In the genomic region with DNA sequence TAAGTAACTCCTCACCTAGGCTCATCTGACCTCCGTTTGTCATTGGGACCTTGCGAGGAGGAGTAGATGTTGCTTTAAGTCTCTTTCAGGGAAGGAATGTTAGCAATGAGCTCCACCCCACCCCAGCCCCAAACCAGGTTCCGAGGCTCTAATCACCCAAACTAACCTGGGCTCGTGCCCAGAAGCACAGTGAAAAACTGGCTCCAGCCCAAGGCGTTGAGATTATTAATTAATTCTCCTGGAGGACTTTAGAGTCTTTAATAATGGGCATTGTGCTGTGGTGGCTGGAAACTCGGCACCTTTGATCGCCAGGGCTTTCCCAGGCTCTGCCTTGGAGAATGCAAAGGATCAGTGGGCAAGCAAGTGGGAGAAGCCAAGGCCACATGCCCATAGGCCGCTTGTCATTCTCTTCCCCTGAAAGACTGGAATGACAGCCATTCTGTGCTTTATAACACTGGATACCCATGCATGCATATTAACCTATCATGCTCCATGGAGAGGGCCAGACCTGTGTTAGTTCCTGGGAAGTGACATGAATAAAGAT, we compare ENCODE assay signal across 11 mouse cellular contexts. TPM values are rescaled to one million over a fixed set of nuclear protein-coding genes. Genes with fewer than 3 reads are reported as not detected.
DNase-seq lines count a peak whose midpoint lies in the region; ATAC-seq and TF ChIP-seq lines count a peak whose summit lies in the region.
"Had no signal": no experiment of that assay in that cellular context is flagged by ENCODE, and none has a peak within 500 bp of the region (broad histone marks: within the 10 kb centered on the region; RNA-seq: fewer than 3 reads in every experiment).

No protein-coding gene starts in this region.

- no peak overlapping the region for H3K4me3 ChIP-seq in hindbrain, postnatal 0 days (ENCODE audit: low read length)
- H3K4me3 ChIP-seq in hindbrain, embryonic 16.5 days (ENCODE audit: low read length), result no peak overlapping the region
- H3K4me3 ChIP-seq in kidney, postnatal 0 days (replicated peaks; ENCODE audit: low read depth, low read length), result no peak overlapping the region
- H3K4me3 ChIP-seq: neural tube, embryonic 13.5 days had no signal

- no peaks in the 10 kb centered on the region for H3K27me3 ChIP-seq in hindbrain, postnatal 0 days (ENCODE audit: insufficient read depth, low read length)
- H3K27me3 ChIP-seq in hindbrain, embryonic 16.5 days (replicated peaks; ENCODE audit: control insufficient read depth, insufficient read depth, low read length), result no peaks in the 10 kb centered on the region
- no peaks in the 10 kb centered on the region for H3K27me3 ChIP-seq in kidney, postnatal 0 days (ENCODE audit: insufficient read depth, low read length)
- H3K27me3 ChIP-seq: neural tube, embryonic 13.5 days had no signal

- H3K4me2 ChIP-seq in hindbrain, postnatal 0 days (ENCODE audit: low read depth, low read length), result no peak overlapping the region
- no peak overlapping the region for H3K4me2 ChIP-seq in hindbrain, embryonic 16.5 days (ENCODE audit: low read length)
- H3K4me2 ChIP-seq in kidney, postnatal 0 days (ENCODE audit: low read length), result no peak overlapping the region
- H3K4me2 ChIP-seq: neural tube, embryonic 13.5 days had no signal

- WGBS in hindbrain, postnatal 0 days, result 36% methylated on average over 8 of the region's 8 CpGs
- 55% methylated on average over 8 of the region's 8 CpGs for WGBS in hindbrain, embryonic 16.5 days
- WGBS in kidney, postnatal 0 days, result 34% methylated on average over 8 of the region's 8 CpGs

- no peak for TF ChIP-seq CTCF in hindbrain, postnatal 0 days (IDR thresholded peaks at IDR 0.05; ENCODE audit: low read depth)
- no peak for TF ChIP-seq CTCF in kidney, postnatal 0 days (IDR thresholded peaks at IDR 0.05; ENCODE audit: low read depth)

- no peaks in the 10 kb centered on the region for H3K9me3 ChIP-seq in hindbrain, postnatal 0 days (ENCODE audit: low read length)
- H3K9me3 ChIP-seq in hindbrain, embryonic 16.5 days (ENCODE audit: control insufficient read depth, low read length), result no peaks in the 10 kb centered on the region
- no peaks in the 10 kb centered on the region for H3K9me3 ChIP-seq in kidney, postnatal 0 days (replicated peaks; ENCODE audit: low read length)
- H3K9me3 ChIP-seq: neural tube, embryonic 13.5 days had no signal

- peak; percentile 48 for DNase-seq in hindbrain, postnatal 0 days (ENCODE audit: low spot score)
- DNase-seq in ES-CJ7 (ENCODE audit: low read depth, low spot score) (peak; percentile 81), R1 (ENCODE audit: low read depth, low spot score) (peak; percentile 92)
- DNase-seq in kidney, postnatal 0 days (ENCODE audit: low spot score), result peak; percentile 57
- no peak for DNase-seq in frontal cortex, postnatal 25 days (ENCODE audit: low spot score in 2 of 2)
- no peak for DNase-seq in spleen, postnatal 36 days (ENCODE audit: low spot score in 2 of 2)
- DNase-seq in adrenal gland, postnatal 25 days, result no peak
- DNase-seq: cerebellum, postnatal 36 days; lung, adult 2 months had no signal

- 0 out of 2 replicates have a peak, but pooled peaks cover 2% of the 10 kb centered on the region for H3K4me1 ChIP-seq in hindbrain, postnatal 0 days (ENCODE audit: insufficient read depth, low read length)
- H3K4me1 ChIP-seq in hindbrain, embryonic 16.5 days (ENCODE audit: control insufficient read depth, insufficient read depth, low read depth, low read length), result no peaks in the 10 kb centered on the region
- no peaks in the 10 kb centered on the region; the same call in 1 of the 2 replicates for H3K4me1 ChIP-seq in kidney, postnatal 0 days (replicated peaks; ENCODE audit: insufficient read depth, low read length)
- H3K4me1 ChIP-seq: neural tube, embryonic 13.5 days had no signal

- no peak overlapping the region for H3K27ac ChIP-seq in hindbrain, postnatal 0 days
- no peak overlapping the region for H3K27ac ChIP-seq in hindbrain, embryonic 16.5 days (ENCODE audit: low read depth, low read length)
- H3K27ac ChIP-seq in kidney, postnatal 0 days, result peak overlapping the region; percentile 77
- H3K27ac ChIP-seq: neural tube, embryonic 13.5 days had no signal

- H3K9ac ChIP-seq in hindbrain, postnatal 0 days (replicated peaks; ENCODE audit: low read length), result no peak overlapping the region
- H3K9ac ChIP-seq in hindbrain, embryonic 16.5 days (ENCODE audit: low read depth, low read length), result no peak overlapping the region
- no peak overlapping the region for H3K9ac ChIP-seq in kidney, postnatal 0 days (ENCODE audit: low read depth, low read length)
- H3K9ac ChIP-seq: neural tube, embryonic 13.5 days had no signal

- no peaks in the 10 kb centered on the region for H3K36me3 ChIP-seq in hindbrain, postnatal 0 days (ENCODE audit: insufficient read depth, low read length)
- peaks cover 9% of the 10 kb centered on the region for H3K36me3 ChIP-seq in hindbrain, embryonic 16.5 days (ENCODE audit: control insufficient read depth, insufficient read depth, low read length)
- peaks cover 15% of the 10 kb centered on the region for H3K36me3 ChIP-seq in kidney, postnatal 0 days (ENCODE audit: insufficient read depth, low read length)

- no peak for ATAC-seq in hindbrain, postnatal 0 days
- no peak for ATAC-seq in hindbrain, embryonic 16.5 days
- ATAC-seq in kidney, postnatal 0 days (replicated peaks; ENCODE audit: low FRiP score, low read depth), result peak; percentile 86

RNA-seq across cellular contexts. Expression of gene Tkt, which starts 17.4 kb away (rescaled TPM):
- 388 and 429 TPM in 2 replicates for total RNA-seq in hindbrain, postnatal 0 days (2014; rRNA removed)
- 248 and 258 TPM in 2 replicates for polyA plus RNA-seq in hindbrain, postnatal 0 days (2015; fragmentation: Nextera tagmentation; extraction: Ambion mirVana)
- polyA plus RNA-seq in hindbrain, embryonic 16.5 days (2015; fragmentation: Nextera tagmentation; extraction: Ambion mirVana), result 301 and 314 TPM in 2 replicates
- 238 and 253 TPM in 2 replicates for polyA plus RNA-seq in kidney, postnatal 0 days (2015; fragmentation: Nextera tagmentation; extraction: Ambion mirVana)
- total RNA-seq in adrenal gland, postnatal 25 days (2021), result 920 and 1,133 TPM in 2 replicates

RNA-seq across cellular contexts. Expression of gene Cacna1d, which starts 39.5 kb away (rescaled TPM):
- total RNA-seq in hindbrain, postnatal 0 days (2014; rRNA removed), result 22.0 and 27.6 TPM in 2 replicates
- 6.1 and 6.9 TPM in 2 replicates for polyA plus RNA-seq in hindbrain, postnatal 0 days (2015; fragmentation: Nextera tagmentation; extraction: Ambion mirVana)
- polyA plus RNA-seq in hindbrain, embryonic 16.5 days (2015; fragmentation: Nextera tagmentation; extraction: Ambion mirVana), result 9.5 TPM in 2 replicates
- polyA plus RNA-seq in kidney, postnatal 0 days (2015; fragmentation: Nextera tagmentation; extraction: Ambion mirVana), result 2.8 and 3.0 TPM in 2 replicates
- total RNA-seq in adrenal gland, postnatal 25 days (2021), result 13.5 and 17.1 TPM in 2 replicates

RNA-seq across cellular contexts. Expression of gene Dcp1a, which starts 51.5 kb away (rescaled TPM):
- total RNA-seq in hindbrain, postnatal 0 days (2014; rRNA removed), result 23.5 and 23.6 TPM in 2 replicates
- polyA plus RNA-seq in hindbrain, postnatal 0 days (2015; fragmentation: Nextera tagmentation; extraction: Ambion mirVana), result 9.9 and 10.9 TPM in 2 replicates
- 14.2 and 16.8 TPM in 2 replicates for polyA plus RNA-seq in hindbrain, embryonic 16.5 days (2015; fragmentation: Nextera tagmentation; extraction: Ambion mirVana)
- 10.9 and 11.4 TPM in 2 replicates for polyA plus RNA-seq in kidney, postnatal 0 days (2015; fragmentation: Nextera tagmentation; extraction: Ambion mirVana)
- total RNA-seq in adrenal gland, postnatal 25 days (2021), result 30.3 TPM in 2 replicates

Comparison
In these comparisons a context has a peak if more than half of its experiments do, and no peak if none do; other contexts are left out.
1. DNase-seq: peak in hindbrain, postnatal 0 days (single experiment), ES-CJ7 (single experiment), R1 (single experiment) and kidney, postnatal 0 days (single experiment); none in frontal cortex, postnatal 25 days (0 of 2), spleen, postnatal 36 days (0 of 2) and adrenal gland, postnatal 25 days (single experiment).